In the genomic region with DNA sequence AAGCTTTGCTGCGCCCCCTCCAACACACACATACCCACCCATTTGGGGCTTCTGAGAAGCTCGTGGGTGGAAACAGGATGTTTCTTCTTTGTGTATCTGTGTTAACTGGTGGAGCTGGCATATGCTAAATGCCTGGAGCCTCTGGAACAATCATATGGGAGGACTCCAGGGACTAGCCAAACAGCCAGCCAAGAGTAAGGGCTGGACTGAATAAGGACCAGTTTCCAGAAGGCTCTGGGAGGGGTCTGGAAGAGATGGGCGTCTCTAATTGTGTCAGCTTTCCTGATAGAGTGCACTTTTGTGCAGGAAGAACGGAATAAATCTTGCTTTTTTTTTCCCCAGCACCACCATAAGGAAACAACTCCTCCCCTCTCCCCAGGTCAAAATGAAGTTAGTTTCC, we compare ENCODE assay signal across 8 mouse cellular contexts. TPM values are rescaled to one million over a fixed set of nuclear protein-coding genes. Genes with fewer than 3 reads are reported as not detected.
DNase-seq lines count a peak whose midpoint lies in the region; ATAC-seq and TF ChIP-seq lines count a peak whose summit lies in the region.

No protein-coding gene starts in this region.

- 20% methylated on average over 4 of the region's 4 CpGs for WGBS in heart, adult 2 months
- WGBS in spleen, adult 2 months: 31% methylated on average over 4 of the region's 4 CpGs
- 30% methylated on average over 4 of the region's 4 CpGs for WGBS in liver, embryonic 16.5 days (ENCODE audit: insufficient replicate concordance)

- H3K4me2 ChIP-seq in liver, embryonic 16.5 days (ENCODE audit: low read depth, low read length): peak overlapping the region; percentile 47

- intact Hi-C loops in heart, adult 2 months (cut with DNase I): no loop called here
- intact Hi-C loops in left cerebral cortex, postnatal 10 days (cut with DNase I): no loop called here

- H3K9ac ChIP-seq in heart, adult 2 months (ENCODE audit: low read depth, low read length): no peak overlapping the region
- H3K9ac ChIP-seq in liver, embryonic 16.5 days (ENCODE audit: low read depth, low read length): no peak overlapping the region

- H3K27ac ChIP-seq in heart, adult 2 months: no peak overlapping the region
- no peak overlapping the region for H3K27ac ChIP-seq in spleen, adult 2 months (ENCODE audit: insufficient read depth, low read length)
- no peak overlapping the region for H3K27ac ChIP-seq in liver, embryonic 16.5 days (ENCODE audit: low read length)

- H3K9me3 ChIP-seq in liver, embryonic 16.5 days (replicated peaks; ENCODE audit: control insufficient read depth, low read length): no peaks in the 10 kb centered on the region

- no peaks in the 10 kb centered on the region for H3K36me3 ChIP-seq in heart, adult 2 months (ENCODE audit: control insufficient read depth, insufficient read depth, low read length)
- no peaks in the 10 kb centered on the region for H3K36me3 ChIP-seq in spleen, adult 2 months (ENCODE audit: control insufficient read depth, insufficient read depth, low read length)
- H3K36me3 ChIP-seq in liver, embryonic 16.5 days (ENCODE audit: control insufficient read depth, insufficient read depth): no peaks in the 10 kb centered on the region

- no peak for ATAC-seq in liver, embryonic 16.5 days (ENCODE audit: low read depth)

- no peak for TF ChIP-seq EP300 in heart, adult 2 months (IDR thresholded peaks at IDR 0.05; ENCODE audit: insufficient read depth, low read depth, low read length)

- TF ChIP-seq POLR2A in heart, adult 2 months (IDR thresholded peaks at IDR 0.05; ENCODE audit: insufficient read depth, low read depth, low read length): no peak
- TF ChIP-seq POLR2A in spleen, adult 2 months (IDR thresholded peaks at IDR 0.05; ENCODE audit: low read depth, low read length): no peak

- H3K4me3 ChIP-seq in heart, adult 2 months: peak overlapping the region; percentile 43
- peak overlapping the region; percentile 17; the same call in 1 of the 2 replicates for H3K4me3 ChIP-seq in spleen, adult 2 months (ENCODE audit: extremely low read depth, insufficient read depth, insufficient read length)
- H3K4me3 ChIP-seq in liver, embryonic 16.5 days (ENCODE audit: low read depth, low read length): peak overlapping the region; percentile 30

- no peaks in the 10 kb centered on the region for H3K79me2 ChIP-seq in heart, adult 2 months (replicated peaks; ENCODE audit: control insufficient read depth, insufficient read depth, low read length)

- H3K27me3 ChIP-seq in heart, adult 2 months (ENCODE audit: control insufficient read depth, insufficient read depth, low read length): no peaks in the 10 kb centered on the region
- H3K27me3 ChIP-seq in spleen, adult 2 months (ENCODE audit: control insufficient read depth, insufficient read depth, low read length): 0 out of 2 replicates have a peak, but pooled peaks cover 1% of the 10 kb centered on the region
- H3K27me3 ChIP-seq in liver, embryonic 16.5 days (ENCODE audit: control insufficient read depth, insufficient read depth, low read depth, low read length): peaks cover 20% of the 10 kb centered on the region

- H3K4me1 ChIP-seq in heart, adult 2 months (ENCODE audit: control insufficient read depth, insufficient read depth, low read length): no peaks in the 10 kb centered on the region
- H3K4me1 ChIP-seq in spleen, adult 2 months (ENCODE audit: control insufficient read depth, insufficient read depth, insufficient read length): peaks cover 2% of the 10 kb centered on the region; the same call in 1 of the 2 replicates
- no peaks in the 10 kb centered on the region; the same call in 1 of the 2 replicates for H3K4me1 ChIP-seq in liver, embryonic 16.5 days (ENCODE audit: control insufficient read depth, low read depth, low read length)

- no peak for DNase-seq in heart, adult 2 months
- DNase-seq in heart, adult 9 months (ENCODE audit: low spot score in 2 of 2): no peak
- DNase-seq in spleen, adult 2 months (ENCODE audit: low read depth in 1 of 2, low spot score in 2 of 2): no peak
- DNase-seq in spleen, postnatal 10 days (ENCODE audit: low spot score in 2 of 2): no peak
- no peak for DNase-seq in adrenal gland, adult 2 months
- no peak for DNase-seq in left cerebral cortex, postnatal 10 days (ENCODE audit: extremely low spot score in 1 of 2, low spot score in 2 of 2)
- no peak for DNase-seq in cerebellum, adult 9-11 months

- TF ChIP-seq CTCF in heart, adult 2 months (IDR thresholded peaks at IDR 0.05): no peak
- TF ChIP-seq CTCF in spleen, adult 2 months (IDR thresholded peaks at IDR 0.05; ENCODE audit: extremely low read depth, insufficient read depth, insufficient read length, insufficient replicate concordance): no peak

RNA-seq across cellular contexts. Expression of gene Hs3st3b1, which starts 8.2 kb away (rescaled TPM):
- total RNA-seq in heart, adult 2 months (2021): under 1 TPM; 0.77 to 0.94 TPM
- 1.4 and 1.5 TPM in 2 replicates for polyA plus RNA-seq in heart, adult 2 months (2012; rRNA removed)
- 9.6 and 15.5 TPM in 2 replicates for polyA plus RNA-seq in spleen, adult 2 months (2012; rRNA removed)
- polyA plus RNA-seq in liver, embryonic 16.5 days (2015; fragmentation: Nextera tagmentation; extraction: Ambion mirVana): 14.5 and 15.5 TPM in 2 replicates
- 1 to 10 TPM; 1.7 to 1.8 TPM for total RNA-seq in adrenal gland, adult 2 months (2021)
- polyA plus RNA-seq in adrenal gland, adult 2 months (2012; rRNA removed): 4.1 and 4.8 TPM in 2 replicates
- 1 to 10 TPM in 1 of 2 experiments, under 1 TPM in 1; 0.89 to 1.1 TPM for total RNA-seq in left cerebral cortex, postnatal 10 days (2021)
